Mouse (Mus musculus): ENCODE results near the gene Cpt1b. TPM values are rescaled to one million over a fixed set of nuclear protein-coding genes. Genes with fewer than 3 reads are reported as not detected.

Cpt1b gene
- total and polyA plus RNA-seq, 2 experiments = 1.3 to 1.5 TPM

GRCm38 (mm10) chr15:89459821-89460220 lies 34.2 kb upstream of the Cpt1b start:
- 71% methylated on average over 7 of the region's 7 CpGs for WGBS
- TF ChIP-seq CTCF (IDR thresholded peaks at IDR 0.05; ENCODE audit: low read depth, low read length) (no peak), POLR2A (IDR thresholded peaks at IDR 0.05; ENCODE audit: extremely low read depth, insufficient read depth, low read length) (no peak)
- H3K79me2 ChIP-seq (ENCODE audit: control insufficient read depth, insufficient read depth, low read length) = no peaks in the 10 kb centered on the region

GRCm38 (mm10) chr15:89458942-89459341 lies 33.3 kb upstream of the Cpt1b start:
- no peaks in the 10 kb centered on the region for H3K4me1 ChIP-seq (ENCODE audit: control insufficient read depth, insufficient read depth, low read length)
- peaks cover 11% of the 10 kb centered on the region; the same call in 1 of the 2 replicates for H3K27me3 ChIP-seq (ENCODE audit: control insufficient read depth, insufficient read depth, low read length)
- no peaks in the 10 kb centered on the region for H3K36me3 ChIP-seq (ENCODE audit: control insufficient read depth, insufficient read depth, low read length)
- H3K27ac ChIP-seq (replicated peaks; ENCODE audit: insufficient read depth, low read depth, low read length) = no peak overlapping the region
- 75% methylated on average over 15 of the region's 15 CpGs for WGBS
- DNase-seq (ENCODE audit: extremely low read depth, low read depth, low spot score) = no peak
- no peaks in the 10 kb centered on the region for H3K79me2 ChIP-seq (ENCODE audit: control insufficient read depth, insufficient read depth, low read length)
- no peak overlapping the region for H3K9ac ChIP-seq (ENCODE audit: low read depth, low read length)
- no peak overlapping the region for H3K4me3 ChIP-seq (ENCODE audit: insufficient read depth, low read depth, low read length)
- TF ChIP-seq CTCF (IDR thresholded peaks at IDR 0.05; ENCODE audit: low read depth, low read length) (no peak), POLR2A (IDR thresholded peaks at IDR 0.05; ENCODE audit: extremely low read depth, insufficient read depth, low read length) (no peak)

More at GRCm38 (mm10) chr15:89459821-89460220, 34.2 kb upstream of the Cpt1b start:
- Histone ChIP-seq H3K36me3 (ENCODE audit: control insufficient read depth, insufficient read depth, low read length) (no peaks in the 10 kb centered on the region), H3K4me1 (ENCODE audit: control insufficient read depth, insufficient read depth, low read length) (no peaks in the 10 kb centered on the region), H3K27me3 (ENCODE audit: control insufficient read depth, insufficient read depth, low read length) (peaks cover 8% of the 10 kb centered on the region; the same call in 1 of the 2 replicates), H3K27ac (replicated peaks; ENCODE audit: insufficient read depth, low read depth, low read length) (no peak overlapping the region), H3K9ac (ENCODE audit: low read depth, low read length) (no peak overlapping the region), H3K4me3 (ENCODE audit: insufficient read depth, low read depth, low read length) (no peak overlapping the region)
- DNase-seq (ENCODE audit: extremely low read depth, low read depth, low spot score) = no peak

- H3K4me3 ChIP-seq (ENCODE audit: insufficient read depth, low read depth, low read length) = no peak overlapping the region
- H3K27ac ChIP-seq (replicated peaks; ENCODE audit: insufficient read depth, low read depth, low read length) = no peak overlapping the region
- no peak for DNase-seq (ENCODE audit: extremely low read depth, low read depth, low spot score)
- H3K27me3 ChIP-seq (ENCODE audit: control insufficient read depth, insufficient read depth, low read length) = peaks cover 11% of the 10 kb centered on the region; the same call in 1 of the 2 replicates
- no peak overlapping the region for H3K9ac ChIP-seq (ENCODE audit: low read depth, low read length)
- WGBS = 70% methylated on average over 6 of the region's 6 CpGs
- H3K79me2 ChIP-seq (ENCODE audit: control insufficient read depth, insufficient read depth, low read length) = no peaks in the 10 kb centered on the region
- H3K4me1 ChIP-seq (ENCODE audit: control insufficient read depth, insufficient read depth, low read length) = no peaks in the 10 kb centered on the region
- H3K36me3 ChIP-seq (ENCODE audit: control insufficient read depth, insufficient read depth, low read length) = no peaks in the 10 kb centered on the region
- TF ChIP-seq CTCF (IDR thresholded peaks at IDR 0.05; ENCODE audit: low read depth, low read length) (no peak), POLR2A (IDR thresholded peaks at IDR 0.05; ENCODE audit: extremely low read depth, insufficient read depth, low read length) (no peak)
These were observed 30.0 kb upstream of the Cpt1b start for GRCm38 (mm10) chr15:89455642-89456041.

- no peak overlapping the region for H3K9ac ChIP-seq (ENCODE audit: low read depth, low read length)
- TF ChIP-seq POLR2A (IDR thresholded peaks at IDR 0.05; ENCODE audit: extremely low read depth, insufficient read depth, low read length) (no peak), CTCF (IDR thresholded peaks at IDR 0.05; ENCODE audit: low read depth, low read length) (no peak)
- H3K4me3 ChIP-seq (ENCODE audit: insufficient read depth, low read depth, low read length) = no peak overlapping the region
- no peaks in the 10 kb centered on the region for H3K4me1 ChIP-seq (ENCODE audit: control insufficient read depth, insufficient read depth, low read length)
- H3K79me2 ChIP-seq (ENCODE audit: control insufficient read depth, insufficient read depth, low read length) = no peaks in the 10 kb centered on the region
- DNase-seq (ENCODE audit: extremely low read depth, low read depth, low spot score) = no peak
- no peaks in the 10 kb centered on the region for H3K36me3 ChIP-seq (ENCODE audit: control insufficient read depth, insufficient read depth, low read length)
- peaks cover 8% of the 10 kb centered on the region; the same call in 1 of the 2 replicates for H3K27me3 ChIP-seq (ENCODE audit: control insufficient read depth, insufficient read depth, low read length)
- WGBS = 32% methylated on average over 5 of the region's 6 CpGs
- H3K27ac ChIP-seq (replicated peaks; ENCODE audit: insufficient read depth, low read depth, low read length) = no peak overlapping the region
These were observed 29.2 kb upstream of the Cpt1b start for GRCm38 (mm10) chr15:89454857-89455256.

GRCm38 (mm10) chr15:89453865-89454478 lies 28.3 kb upstream of the Cpt1b start, which contains the start of gene Mapk8ip2:
TSS of gene Mapk8ip2 (plus strand) at chr15:89453913.
- Histone ChIP-seq H3K4me1 (ENCODE audit: control insufficient read depth, insufficient read depth, low read length) (no peaks in the 10 kb centered on the region), H3K4me3 (ENCODE audit: insufficient read depth, low read depth, low read length) (peak within 1 kb of the TSS; percentile 6; the same call in 1 of the 2 replicates), H3K36me3 (ENCODE audit: control insufficient read depth, insufficient read depth, low read length) (no peaks in the 10 kb centered on the region), H3K79me2 (ENCODE audit: control insufficient read depth, insufficient read depth, low read length) (no peaks in the 10 kb centered on the region), H3K9ac (ENCODE audit: low read depth, low read length) (no peak within 1 kb of the TSS), H3K27ac (replicated peaks; ENCODE audit: insufficient read depth, low read depth, low read length) (no peak within 1 kb of the TSS), H3K27me3 (ENCODE audit: control insufficient read depth, insufficient read depth, low read length) (peaks cover 8% of the 10 kb centered on the region; the same call in 1 of the 2 replicates)
- TF ChIP-seq POLR2A (IDR thresholded peaks at IDR 0.05; ENCODE audit: extremely low read depth, insufficient read depth, low read length) = no peak
- 2% methylated on average over 47 of the region's 53 CpGs for WGBS
- no peak for DNase-seq (ENCODE audit: extremely low read depth, low read depth, low spot score)

All from liver, adult 2 months (tissue).